Mouse (Mus musculus) embryonic facial prominence, embryonic 14.5 days (tissue): Measurements from ENCODE around the gene Ap4s1. TPM values are rescaled to one million over a fixed set of nuclear protein-coding genes. Genes with fewer than 3 reads are reported as not detected.
A peak's percentile ranks its signal among the peaks of the same experiment; 100 is the strongest.
"Not testable (repeated sequence)": the region's sequence is repeated elsewhere in the genome, so short reads cannot be mapped to it uniquely, and the experiment has no call there.

Experiments used
- ATAC-seq: fragments of 200-750 bp; cut with Nextera tagmentation; 2 replicates; pipeline ENCODE4 v1.8.0; 2017; ENCODE audit warnings: low read depth, moderate number of reproducible peaks, moderate TSS enrichment
- DNase-seq: peaks from one replicate; pipeline ENCODE4 v3.0.0-alpha.2; 2015; ENCODE audit warnings: low spot score
- H3K27ac ChIP-seq: fragments of 300-500 bp; sonication (generic); replicated peaks from 2 replicates; pipeline ENCODE4 v1.5.1; 2014; ENCODE audit warnings: low read depth, mild to moderate bottlenecking, low read length, moderate library complexity
- H3K27me3 ChIP-seq: fragments of 300-500 bp; sonication (generic); replicated peaks from 2 replicates; pipeline ENCODE4 v1.6.1; 2014; ENCODE audit warnings: low read length; ENCODE audit not compliant: control insufficient read depth, insufficient read depth
- H3K36me3 ChIP-seq: fragments of 300-500 bp; sonication (generic); 2 replicates; pipeline ENCODE4 v1.6.1; 2014; ENCODE audit warnings: low read length, mixed read lengths; ENCODE audit not compliant: control insufficient read depth, insufficient read depth
- H3K4me1 ChIP-seq: fragments of 300-500 bp; sonication (generic); 2 replicates; pipeline ENCODE4 v1.6.1; 2014; ENCODE audit warnings: antibody characterized with exemption, low read length; ENCODE audit not compliant: control insufficient read depth, insufficient read depth
- H3K4me2 ChIP-seq: fragments of 300-500 bp; sonication (generic); 2 replicates; pipeline ENCODE4 v1.6.1; 2014; ENCODE audit warnings: low read depth, mild to moderate bottlenecking, low read length, moderate library complexity, mixed read lengths
- H3K4me3 ChIP-seq: fragments of 300-500 bp; sonication (generic); 2 replicates; pipeline ENCODE4 v1.5.1; 2014; ENCODE audit warnings: low read depth, mild to moderate bottlenecking, low read length
- H3K9ac ChIP-seq: fragments of 300-500 bp; sonication (generic); 2 replicates; pipeline ENCODE4 v1.6.1; 2014; ENCODE audit warnings: low read depth, mild to moderate bottlenecking, low read length, moderate library complexity, mixed read lengths
- H3K9me3 ChIP-seq: fragments of 300-500 bp; sonication (generic); 2 replicates; pipeline ENCODE4 v1.6.1; 2016; ENCODE audit warnings: low read length; ENCODE audit not compliant: control insufficient read depth
- WGBS: fragments of 180-500 bp; shearing (Covaris S2); extraction: QIAGEN DNeasy Blood & Tissue Kit; methylation state at CpG from one replicate; pipeline ENCODE4 v1.1.7; 2014; 5-methylcytosine and 5-hydroxymethylcytosine counted together
- polyA plus RNA-seq: library from polyadenylated mRNA; unstranded; fragments of >200 nt; fragmentation: Nextera tagmentation; extraction: Ambion mirVana; gene quantifications from 2 replicates; pipeline ENCODE4 v1.2.1, GENCODE M21; 2014

Gene Ap4s1
- polyA plus RNA-seq, 1 experiment from 2014 or later = 35.8 TPM

DNA sequence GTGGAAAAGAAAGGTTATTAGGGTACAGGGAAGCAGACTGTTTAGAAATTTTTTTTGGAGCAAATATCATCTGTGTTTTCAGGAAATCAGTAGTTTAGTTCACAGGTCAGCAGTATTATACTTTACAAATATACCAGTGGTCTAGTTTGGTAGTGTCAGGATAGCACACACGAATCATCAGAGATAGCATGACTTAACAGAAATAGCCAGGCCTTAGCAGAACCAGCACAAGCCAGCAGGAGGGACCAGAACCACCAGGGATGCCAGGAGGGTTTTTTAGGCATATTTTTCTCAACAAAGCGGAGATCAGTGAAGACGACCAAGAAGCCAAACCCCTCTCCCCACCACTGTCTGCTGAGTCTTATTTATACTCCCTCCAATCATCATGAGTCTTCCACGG lies 17.6 kb upstream of the Ap4s1 start:
- H3K27ac ChIP-seq = no peak overlapping the region
- no peaks in the 10 kb centered on the region for H3K27me3 ChIP-seq
- H3K4me3 ChIP-seq = no peak overlapping the region
- ATAC-seq (no peak), DNase-seq (no peak)
- H3K9me3 ChIP-seq = no peaks in the 10 kb centered on the region
- no peak overlapping the region for H3K9ac ChIP-seq
- WGBS = 58% methylated on average over 4 of the region's 4 CpGs
- H3K4me2 ChIP-seq = no peak overlapping the region
- no peaks in the 10 kb centered on the region for H3K36me3 ChIP-seq
- H3K4me1 ChIP-seq = peaks cover 5% of the 10 kb centered on the region; the same call in 1 of the 2 replicates

GRCm38 (mm10) chr12:51676442-51676841 lies 14.4 kb upstream of the Ap4s1 start:
- no peaks in the 10 kb centered on the region for H3K27me3 ChIP-seq
- 61% methylated on average over 2 of the region's 2 CpGs for WGBS
- no peaks in the 10 kb centered on the region for H3K36me3 ChIP-seq
- DNase-seq (no peak), ATAC-seq (no peak)
- no peak overlapping the region for H3K9ac ChIP-seq
- H3K27ac ChIP-seq = no peak overlapping the region
- no peak overlapping the region for H3K4me2 ChIP-seq
- no peaks in the 10 kb centered on the region for H3K9me3 ChIP-seq
- peaks cover 5% of the 10 kb centered on the region; the same call in 1 of the 2 replicates for H3K4me1 ChIP-seq
- H3K4me3 ChIP-seq = no peak overlapping the region

- no peak overlapping the region for H3K4me2 ChIP-seq
- no peaks in the 10 kb centered on the region for H3K27me3 ChIP-seq
- H3K27ac ChIP-seq = no peak overlapping the region
- no peaks in the 10 kb centered on the region; the same call in 1 of the 2 replicates for H3K4me1 ChIP-seq
- ATAC-seq (0 out of 2 replicates have a peak, but pooled peaks have one; percentile 22), DNase-seq (no peak)
- no peak overlapping the region for H3K9ac ChIP-seq
- H3K36me3 ChIP-seq = no peaks in the 10 kb centered on the region; the same call in 1 of the 2 replicates
- no peaks in the 10 kb centered on the region for H3K9me3 ChIP-seq
- 84% methylated on average over 1 of the region's 1 CpGs for WGBS
- H3K4me3 ChIP-seq = no peak overlapping the region
Measured at GRCm38 (mm10) chr12:51678844-51679243, 12.0 kb upstream of the Ap4s1 start.

DNA sequence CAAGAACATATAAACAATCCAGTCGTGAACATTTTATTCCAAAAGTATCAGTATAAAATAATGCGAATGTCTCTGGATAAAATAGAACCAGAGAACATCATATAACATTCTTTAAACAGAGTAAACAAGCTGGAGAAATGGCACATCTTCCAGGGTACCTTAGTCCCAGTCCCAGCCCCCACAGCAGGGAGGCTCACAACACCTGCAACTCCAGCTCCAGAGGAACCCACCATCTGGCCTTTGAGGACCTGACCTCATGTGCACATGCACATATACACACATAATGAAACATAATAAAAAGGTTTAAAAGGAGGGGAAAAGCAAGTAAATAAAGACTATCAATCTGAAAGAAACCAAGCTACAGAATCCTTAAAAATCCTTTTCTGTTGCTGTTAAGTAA lies 2.3 kb upstream of the Ap4s1 start:
- no peak overlapping the region for H3K9ac ChIP-seq
- WGBS = 93% methylated on average over 2 of the region's 2 CpGs
- H3K4me3 ChIP-seq = no peak overlapping the region
- H3K27ac ChIP-seq = no peak overlapping the region
- no peaks in the 10 kb centered on the region for H3K27me3 ChIP-seq
- H3K9me3 ChIP-seq = no peaks in the 10 kb centered on the region
- H3K4me1 ChIP-seq = peaks cover 10% of the 10 kb centered on the region
- H3K36me3 ChIP-seq = no peaks in the 10 kb centered on the region
- ATAC-seq (no peak), DNase-seq (no peak)
- no peak overlapping the region for H3K4me2 ChIP-seq

DNA sequence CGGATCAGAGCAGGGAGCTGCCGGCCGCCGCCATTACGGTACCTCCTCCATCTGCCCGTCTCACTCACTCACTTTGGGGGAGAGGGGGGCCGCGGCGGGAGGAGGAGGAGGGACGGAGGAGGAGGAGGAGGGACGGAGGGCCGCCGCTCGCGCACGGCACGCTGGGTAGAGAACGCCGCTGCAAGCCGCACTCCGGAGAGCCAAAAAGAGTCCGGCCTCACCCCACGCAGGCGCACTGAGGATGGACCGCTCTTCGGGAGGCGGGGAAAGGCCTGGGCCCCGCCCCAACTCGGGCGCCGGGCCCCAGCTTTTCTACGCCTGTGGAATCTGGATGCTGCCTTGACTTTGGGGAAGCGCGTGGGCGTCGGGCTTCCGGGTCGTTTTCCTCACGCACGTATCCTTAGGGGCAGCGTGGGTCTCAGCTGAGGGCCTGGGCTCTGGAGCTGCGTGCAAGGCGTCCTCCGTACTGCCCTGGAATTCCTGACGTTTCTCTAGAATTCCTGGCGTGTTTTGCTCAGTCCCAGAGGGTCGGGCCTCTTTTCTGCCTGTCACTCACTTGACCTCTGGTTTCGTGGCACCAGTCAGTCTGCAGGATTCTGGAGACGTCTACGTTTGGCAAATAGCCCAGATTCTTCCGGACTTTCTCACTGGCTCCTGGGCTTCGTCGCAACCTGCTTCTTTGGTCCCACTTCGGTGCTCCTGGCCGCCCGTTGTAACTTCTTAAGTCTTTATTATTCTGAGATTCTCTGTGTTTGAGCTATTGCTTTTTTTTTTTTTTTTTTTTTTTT lies 1.2 kb downstream of the Ap4s1 start, which contains the start of gene Strn3:
Gene Strn3 (minus strand): TSS at position 53 of the 788 bp plus-strand sequence.
- under 1% methylated on average over 35 of the region's 56 CpGs for WGBS
- Histone ChIP-seq H3K9me3 (no peaks in the 10 kb centered on the region), H3K9ac (peak within 1 kb of the TSS; percentile 100), H3K36me3 (no peaks in the 10 kb centered on the region), H3K4me2 (peak within 1 kb of the TSS; percentile 83), H3K27me3 (no peaks in the 10 kb centered on the region), H3K4me1 (peaks cover 10% of the 10 kb centered on the region), H3K4me3 (peak within 1 kb of the TSS; percentile 97), H3K27ac (peak within 1 kb of the TSS; percentile 100)
- ATAC-seq = peak; percentile 97
- DNase-seq = peak; percentile 99

- H3K4me1 ChIP-seq, H3K36me3 ChIP-seq, H3K27me3 ChIP-seq, ATAC-seq, H3K9me3 ChIP-seq, H3K9ac ChIP-seq, DNase-seq: not testable (repeated sequence)
- peak overlapping the region; percentile 100 for H3K27ac ChIP-seq
- peak overlapping the region; percentile 97 for H3K4me3 ChIP-seq
- peak overlapping the region; percentile 60 for H3K4me2 ChIP-seq
- 69% methylated on average over 10 of the region's 10 CpGs for WGBS
Measured at GRCm38 (mm10) chr12:51692870-51693269, 2.0 kb downstream of the Ap4s1 start.

DNA sequence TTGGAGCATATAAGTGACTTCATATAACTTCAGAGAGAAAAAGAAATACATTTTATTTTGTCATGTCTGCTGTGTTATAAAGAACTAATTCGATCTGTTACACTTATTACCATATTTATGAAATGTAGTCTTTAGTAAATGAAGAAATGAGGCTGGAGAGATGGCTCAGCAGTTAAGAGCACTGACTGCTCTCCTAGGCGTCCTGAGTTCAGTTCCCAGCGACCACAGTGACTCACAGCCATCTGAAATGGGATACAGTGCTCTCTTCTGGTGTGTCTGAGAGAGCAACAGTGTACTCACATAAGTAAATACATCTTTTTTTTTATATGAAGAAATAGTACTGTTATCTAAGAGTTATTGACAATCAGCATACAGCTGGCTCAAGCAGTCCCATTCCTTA lies 2.6 kb downstream of the Ap4s1 start:
- Histone ChIP-seq H3K27me3 (no peaks in the 10 kb centered on the region), H3K4me1 (peaks cover 10% of the 10 kb centered on the region), H3K9ac (no peak overlapping the region), H3K9me3 (no peaks in the 10 kb centered on the region), H3K4me2 (no peak overlapping the region), H3K4me3 (no peak overlapping the region), H3K36me3 (no peaks in the 10 kb centered on the region), H3K27ac (no peak overlapping the region)
- no peak for ATAC-seq
- DNase-seq = no peak
- 78% methylated on average over 3 of the region's 3 CpGs for WGBS

- no peaks in the 10 kb centered on the region for H3K36me3 ChIP-seq
- no peaks in the 10 kb centered on the region for H3K9me3 ChIP-seq
- H3K9ac ChIP-seq = no peak overlapping the region
- DNase-seq = no peak
- H3K4me3 ChIP-seq = no peak overlapping the region
- peaks cover 9% of the 10 kb centered on the region for H3K4me1 ChIP-seq
- H3K27ac ChIP-seq = no peak overlapping the region
- no peak for ATAC-seq
- no peaks in the 10 kb centered on the region for H3K27me3 ChIP-seq
- H3K4me2 ChIP-seq = no peak overlapping the region
Measured at GRCm38 (mm10) chr12:51694096-51694495, 3.3 kb downstream of the Ap4s1 start.

- ATAC-seq = no peak
- 78% methylated on average over 1 of the region's 1 CpGs for WGBS
- no peak overlapping the region for H3K27ac ChIP-seq
Measured at GRCm38 (mm10) chr12:51694966-51695365, 4.1 kb downstream of the Ap4s1 start.

More at GRCm38 (mm10) chr12:51694966-51695365, 4.1 kb downstream of the Ap4s1 start:
- no peak for DNase-seq
- H3K36me3 ChIP-seq = no peaks in the 10 kb centered on the region
- H3K9ac ChIP-seq = no peak overlapping the region
- H3K4me1 ChIP-seq = peaks cover under 1% of the 10 kb centered on the region; the same call in 1 of the 2 replicates
- H3K4me3 ChIP-seq = no peak overlapping the region
- H3K9me3 ChIP-seq = no peaks in the 10 kb centered on the region
- H3K27me3 ChIP-seq = no peaks in the 10 kb centered on the region
- H3K4me2 ChIP-seq = no peak overlapping the region
